Mouse (Mus musculus) liver, postnatal 0 days (tissue): Measurements from ENCODE around the gene Rpl39. TPM values are rescaled to one million over a fixed set of nuclear protein-coding genes. Genes with fewer than 3 reads are reported as not detected.

ENCODE experiments used
- ATAC-seq: fragments of 200-750 bp; cut with Nextera tagmentation; 2 replicates; pipeline ENCODE4 v1.8.0; 2017; ENCODE audit warnings: mild to moderate bottlenecking, moderate library complexity
- DNase-seq: peaks from one replicate; pipeline ENCODE4 v3.0.0-alpha.2; 2016
- H3K27ac ChIP-seq: fragments of 300-500 bp; sonication (generic); 2 replicates; pipeline ENCODE4 v1.5.1; 2014; ENCODE audit warnings: antibody characterized with exemption, moderate library complexity, mild to moderate bottlenecking, low read depth
- H3K27me3 ChIP-seq: fragments of 300-500 bp; sonication (generic); 2 replicates; pipeline ENCODE4 v1.6.1; 2014; ENCODE audit warnings: low read length, control low read depth, mixed read lengths; ENCODE audit not compliant: insufficient read depth
- H3K36me3 ChIP-seq: fragments of 300-500 bp; sonication (generic); replicated peaks from 2 replicates; pipeline ENCODE4 v1.6.1; 2014; ENCODE audit warnings: mild to moderate bottlenecking, control low read depth, low read length, moderate library complexity, mixed read lengths; ENCODE audit not compliant: insufficient read depth
- H3K4me1 ChIP-seq: fragments of 300-500 bp; sonication (generic); 2 replicates; pipeline ENCODE4 v1.6.1; 2014; ENCODE audit warnings: antibody characterized with exemption, mild to moderate bottlenecking, control low read depth; ENCODE audit not compliant: insufficient read depth
- H3K4me2 ChIP-seq: fragments of 300-500 bp; sonication (generic); 2 replicates; pipeline ENCODE4 v1.6.1; 2014; ENCODE audit warnings: low read depth, mild to moderate bottlenecking, low read length, moderate library complexity, mixed read lengths
- H3K4me3 ChIP-seq: fragments of 300-500 bp; sonication (generic); 2 replicates; pipeline ENCODE4 v1.5.1; 2014; ENCODE audit warnings: low read depth, low read length
- H3K9ac ChIP-seq: fragments of 300-500 bp; sonication (generic); replicated peaks from 2 replicates; pipeline ENCODE4 v1.6.1; 2014; ENCODE audit warnings: mild to moderate bottlenecking, moderate library complexity
- H3K9me3 ChIP-seq: fragments of 300-500 bp; sonication (generic); 2 replicates; pipeline ENCODE4 v1.6.1; 2016; ENCODE audit warnings: mild to moderate bottlenecking, control low read depth, low read length, mixed read lengths
- CTCF ChIP-seq: sonication (generic); IDR thresholded peaks from 2 replicates; pipeline ENCODE4 v1.5.1; 2016; ENCODE audit warnings: antibody characterized with exemption, low read depth
- EP300 ChIP-seq: IDR thresholded peaks from 2 replicates; pipeline ENCODE4 v1.6.1; 2016; ENCODE audit warnings: antibody characterized with exemption, low read depth, mild to moderate bottlenecking
- WGBS: fragments of 180-500 bp; shearing (Covaris S2); extraction: QIAGEN DNeasy Blood & Tissue Kit; methylation state at CpG from one replicate; pipeline ENCODE4 v1.1.7; 2014; ENCODE audit not compliant: insufficient replicate concordance; 5-methylcytosine and 5-hydroxymethylcytosine counted together
- polyA plus RNA-seq: library from polyadenylated mRNA; unstranded; fragments of >200 nt; fragmentation: Nextera tagmentation; extraction: Ambion mirVana; gene quantifications from 2 replicates; pipeline ENCODE4 v1.2.1, GENCODE M21; 2015

Gene Rpl39
- polyA plus RNA-seq, 1 experiment from 2014 or later = 364 TPM

GRCm38 (mm10) chrX:37110881-37111193 is 25.6 kb upstream of the Rpl39 start:
- peak overlapping the region; percentile 57; the same call in 1 of the 2 replicates for H3K4me3 ChIP-seq
- 69% methylated on average over 4 of the region's 4 CpGs for WGBS
- H3K4me1 ChIP-seq = no peaks in the 10 kb centered on the region
- H3K27ac ChIP-seq = no peak overlapping the region
- H3K4me2 ChIP-seq = peak overlapping the region; percentile 55
- no peaks in the 10 kb centered on the region; the same call in 1 of the 2 replicates for H3K36me3 ChIP-seq
- ATAC-seq (no peak), DNase-seq (no peak)
- H3K9me3 ChIP-seq = no peaks in the 10 kb centered on the region
- TF ChIP-seq CTCF (no peak), EP300 (no peak)
- H3K9ac ChIP-seq = no peak overlapping the region
- no peaks in the 10 kb centered on the region for H3K27me3 ChIP-seq

DNA sequence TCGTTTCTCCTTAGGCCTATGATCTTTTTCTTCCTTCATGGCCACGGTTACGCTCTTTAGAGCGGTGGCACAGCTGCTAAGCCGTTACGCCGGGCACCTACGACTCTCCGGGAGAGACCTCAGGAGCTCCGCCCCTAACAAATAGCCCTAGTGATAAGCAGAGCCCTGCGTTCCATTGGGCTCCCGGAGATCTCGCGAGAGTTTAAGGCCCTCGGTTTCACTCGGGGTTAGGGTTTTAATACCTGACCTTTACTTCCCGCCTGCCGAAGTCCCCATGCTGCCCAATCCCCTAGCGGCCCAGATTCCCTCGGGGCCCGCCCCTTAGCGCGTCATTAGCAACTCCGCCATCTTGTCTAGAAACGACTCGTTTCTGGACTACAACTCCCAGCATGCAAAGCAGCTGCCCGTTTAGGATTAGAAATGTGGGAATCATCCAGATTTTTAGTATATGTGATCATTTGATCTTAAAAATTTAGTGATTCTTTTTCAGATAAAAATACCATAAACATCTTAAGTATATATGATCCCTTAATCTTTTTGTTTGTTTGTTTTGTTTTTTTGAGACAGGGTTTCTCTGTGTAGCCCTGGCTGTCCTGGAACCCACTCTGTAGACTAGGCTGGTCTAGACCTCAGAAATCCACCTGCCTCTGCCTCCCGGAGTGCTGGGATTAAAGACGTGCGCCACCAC is 25.1 kb upstream of the Rpl39 start, which contains the start of gene Upf3b:
Gene Upf3b, minus strand, starts transcription at position 130 of the 688 bp plus-strand sequence.
- Histone ChIP-seq H3K4me1 (no peaks in the 10 kb centered on the region), H3K4me2 (peak within 1 kb of the TSS; percentile 77), H3K27ac (peak within 1 kb of the TSS; percentile 91), H3K36me3 (no peaks in the 10 kb centered on the region; the same call in 1 of the 2 replicates), H3K9me3 (no peaks in the 10 kb centered on the region), H3K9ac (peak within 1 kb of the TSS; percentile 60), H3K4me3 (peak within 1 kb of the TSS; percentile 57), H3K27me3 (no peaks in the 10 kb centered on the region)
- ATAC-seq (peak; percentile 98), DNase-seq (peak; percentile 93)
- TF ChIP-seq CTCF = no peak
- no peak; the same call in 1 of the 2 replicates for TF ChIP-seq EP300
- whole genome bisulfite sequencing = 20% methylated on average over 30 of the region's 30 CpGs

- H3K27me3 ChIP-seq = no peaks in the 10 kb centered on the region
- peak overlapping the region; percentile 77 for H3K4me2 ChIP-seq
- no peaks in the 10 kb centered on the region for H3K4me1 ChIP-seq
- H3K9me3 ChIP-seq = no peaks in the 10 kb centered on the region
- peak overlapping the region; percentile 57 for H3K4me3 ChIP-seq
- peak overlapping the region; percentile 91 for H3K27ac ChIP-seq
- DNase-seq (no peak), ATAC-seq (peak; percentile 82)
- H3K36me3 ChIP-seq = no peaks in the 10 kb centered on the region; the same call in 1 of the 2 replicates
- no peak for TF ChIP-seq EP300
- TF ChIP-seq CTCF = no peak
- H3K9ac ChIP-seq = peak overlapping the region; percentile 60
- whole genome bisulfite sequencing = 15% methylated on average over 27 of the region's 27 CpGs
These were observed 24.5 kb upstream of the Rpl39 start for GRCm38 (mm10) chrX:37109526-37110192.

- no peaks in the 10 kb centered on the region for H3K27me3 ChIP-seq
- peaks cover 4% of the 10 kb centered on the region for H3K36me3 ChIP-seq
These were observed 18.6 kb upstream of the Rpl39 start for GRCm38 (mm10) chrX:37103826-37104225.

GRCm38 (mm10) chrX:37098681-37099080 is 13.5 kb upstream of the Rpl39 start:
- WGBS = 90% methylated on average over 3 of the region's 3 CpGs
- peaks cover 10% of the 10 kb centered on the region for H3K36me3 ChIP-seq
- no peak for ATAC-seq

More at GRCm38 (mm10) chrX:37103826-37104225, 18.6 kb upstream of the Rpl39 start:
- DNase-seq (no peak), ATAC-seq (no peak)
- Histone ChIP-seq H3K9ac (no peak overlapping the region), H3K4me2 (no peak overlapping the region), H3K4me1 (no peaks in the 10 kb centered on the region), H3K9me3 (no peaks in the 10 kb centered on the region), H3K4me3 (no peak overlapping the region), H3K27ac (no peak overlapping the region)
- 75% methylated on average over 2 of the region's 2 CpGs for WGBS
- TF ChIP-seq CTCF = peak; percentile 55
- no peak for TF ChIP-seq EP300

DNA sequence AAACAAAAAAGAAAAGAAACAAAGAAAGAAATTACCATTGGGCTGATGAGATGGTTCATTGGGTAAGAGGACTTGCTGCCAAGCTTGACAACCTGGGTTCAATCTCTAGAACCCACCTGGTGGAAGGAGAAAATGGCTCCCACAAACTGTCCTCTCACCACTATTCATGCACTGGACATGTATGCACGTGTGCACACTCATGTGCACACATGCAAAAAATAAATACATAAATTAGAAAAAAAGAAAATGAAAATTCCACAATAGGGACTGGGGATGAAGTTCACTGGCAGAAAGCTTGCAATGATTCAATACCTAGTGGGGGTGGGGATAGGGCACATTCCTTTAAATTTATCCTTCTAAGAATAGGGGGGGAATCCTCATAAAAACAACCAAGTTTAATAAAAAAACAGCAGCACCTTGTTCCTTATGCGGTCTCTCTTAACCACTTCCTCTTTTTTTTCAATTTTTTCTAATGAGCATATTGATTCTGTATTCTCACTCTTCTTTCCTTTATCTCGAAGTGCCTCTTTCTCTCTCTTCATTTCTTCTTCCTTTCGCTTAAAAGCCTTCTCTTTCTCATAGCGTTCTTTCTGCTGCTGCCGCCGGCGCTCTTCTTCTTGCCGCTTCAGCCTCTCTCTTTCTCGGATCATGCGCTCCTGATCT is 10.0 kb upstream of the Rpl39 start:
- TF ChIP-seq EP300 (no peak), CTCF (no peak)
- 72% methylated on average over 11 of the region's 11 CpGs for WGBS
- Histone ChIP-seq H3K27me3 (no peaks in the 10 kb centered on the region), H3K4me1 (no peaks in the 10 kb centered on the region), H3K4me2 (no peak overlapping the region), H3K27ac (no peak overlapping the region), H3K9ac (no peak overlapping the region), H3K4me3 (no peak overlapping the region), H3K9me3 (no peaks in the 10 kb centered on the region), H3K36me3 (peaks cover 11% of the 10 kb centered on the region)
- ATAC-seq = no peak
- DNase-seq = no peak

More at GRCm38 (mm10) chrX:37098681-37099080, 13.5 kb upstream of the Rpl39 start:
- H3K4me3 ChIP-seq = no peak overlapping the region
- TF ChIP-seq EP300 (no peak), CTCF (no peak)
- H3K4me2 ChIP-seq = no peak overlapping the region
- no peak overlapping the region for H3K27ac ChIP-seq
- H3K4me1 ChIP-seq = no peaks in the 10 kb centered on the region
- H3K9me3 ChIP-seq = no peaks in the 10 kb centered on the region
- no peak for DNase-seq
- no peak overlapping the region for H3K9ac ChIP-seq
- no peaks in the 10 kb centered on the region for H3K27me3 ChIP-seq
